Mouse (Mus musculus) olfactory bulb, adult 2 months (tissue): ENCODE results near the gene Cacna1c.

Source experiments
- CTCF ChIP-seq: fragments of 200-500 bp; IDR thresholded peaks from 2 replicates; pipeline ENCODE4 v1.5.1; 2012; ENCODE audit warnings: low read depth, mild to moderate bottlenecking, low read length, moderate library complexity; ENCODE audit not compliant: insufficient read depth
- POLR2A ChIP-seq: fragments of 200-500 bp; IDR thresholded peaks from 2 replicates; pipeline ENCODE4 v1.6.1; 2012; ENCODE audit warnings: mild to moderate bottlenecking, low read depth, low read length, moderate library complexity; ENCODE audit not compliant: insufficient read depth

- TF ChIP-seq CTCF (no peak), POLR2A (no peak)
These were observed 191.6 kb downstream of the Cacna1c start for GRCm38 (mm10) chr6:119004596-119004995.
